Mouse (Mus musculus) CH12.LX (cell line): ENCODE results near the gene Gm37419. TPM values are rescaled to one million over a fixed set of nuclear protein-coding genes. Genes with fewer than 3 reads are reported as not detected.
A peak's percentile ranks its signal among the peaks of the same experiment; 100 is the strongest.

ENCODE experiments used
- DNase-seq: peaks from one replicate; pipeline ENCODE4 v3.0.0-alpha.2; 2013; ENCODE audit errors: extremely low read depth
- H3K27ac ChIP-seq: 2 replicates; pipeline ENCODE4 v1.5.1; 2012; ENCODE audit warnings: low read depth, mild to moderate bottlenecking, control low read depth, moderate library complexity; ENCODE audit not compliant: insufficient read depth
- H3K27me3 ChIP-seq: replicated peaks from 2 replicates; pipeline ENCODE3; 2012; ENCODE audit warnings: inconsistent platforms
- H3K36me3 ChIP-seq, 2 experiments: replicated peaks in 1 of 2; 2 replicates each; pipeline versions ENCODE3 to v1.6.1; 2012; ENCODE audit warnings: inconsistent platforms in 1 of 2, low read length in 1 of 2, mild to moderate bottlenecking in 1 of 2, mixed read lengths in 1 of 2, moderate library complexity in 1 of 2; ENCODE audit not compliant: control insufficient read depth in 1 of 2, insufficient read depth in 1 of 2
- H3K4me1 ChIP-seq, 2 experiments: 2 replicates each; pipeline ENCODE4 v1.6.1; 2012; ENCODE audit warnings: inconsistent platforms in 1 of 2, moderate library complexity in 1 of 2; ENCODE audit not compliant: insufficient read depth in 2 of 2, control insufficient read depth in 1 of 2
- H3K4me2 ChIP-seq: 2 replicates; pipeline ENCODE4 v1.6.1; 2012; ENCODE audit warnings: low read depth, mild to moderate bottlenecking, control low read depth; ENCODE audit not compliant: poor library complexity, insufficient read depth, severe bottlenecking
- H3K4me3 ChIP-seq, 3 experiments: fragments of 150-350 bp in 1 of 3; sonication (generic) in 1 of 3; replicated peaks in 1 of 3; 2 replicates each; pipeline versions ENCODE3 to v1.5.1; 2011 to 2012; ENCODE audit warnings: low read depth in 2 of 3, low read length in 2 of 3, mild to moderate bottlenecking in 2 of 3, moderate library complexity in 2 of 3, control low read depth in 1 of 3, improper control_type of control experiment in 1 of 3, inconsistent platforms in 1 of 3, mixed read lengths in 1 of 3; ENCODE audit not compliant: poor library complexity in 1 of 3
- H3K79me2 ChIP-seq: replicated peaks from 2 replicates; pipeline ENCODE4 v1.6.1; 2012; ENCODE audit warnings: mild to moderate bottlenecking, moderate library complexity; ENCODE audit not compliant: control insufficient read depth, poor library complexity, insufficient read depth, severe bottlenecking; ENCODE audit errors: extremely low read depth
- H3K9ac ChIP-seq: 2 replicates; pipeline ENCODE4 v1.6.1; 2012; ENCODE audit warnings: low read depth, mild to moderate bottlenecking, control low read depth, moderate library complexity; ENCODE audit not compliant: insufficient read depth
- H3K9me3 ChIP-seq: replicated peaks from 2 replicates; pipeline ENCODE3; 2012; ENCODE audit warnings: low read length, inconsistent platforms, mixed read lengths
- BHLHE40 ChIP-seq: IDR thresholded peaks from 2 replicates; pipeline ENCODE4 v1.6.1; 2011; ENCODE audit warnings: mild to moderate bottlenecking, low read depth, low read length, improper control_type of control experiment
- CHD1 ChIP-seq: IDR thresholded peaks from 2 replicates; pipeline ENCODE4 v1.6.1; 2012; ENCODE audit warnings: low read depth, low read length, improper control_type of control experiment, inconsistent platforms
- CHD2 ChIP-seq: IDR thresholded peaks from 2 replicates; pipeline ENCODE4 v1.6.1; 2011; ENCODE audit warnings: low read length, improper control_type of control experiment
- CTCF ChIP-seq, 2 experiments: IDR thresholded peaks in 1 of 2; conservative IDR thresholded peaks in 1 of 2; 2 replicates each; pipeline ENCODE4 v1.5.1; 2011 to 2012; ENCODE audit warnings: low read depth in 2 of 2, low read length in 2 of 2, improper control_type of control experiment in 1 of 2, inconsistent platforms in 1 of 2, mild to moderate bottlenecking in 1 of 2, moderate library complexity in 1 of 2
- E2F4 ChIP-seq: IDR thresholded peaks from 2 replicates; pipeline ENCODE4 v1.6.1; 2011; ENCODE audit warnings: low read depth, low read length, improper control_type of control experiment; ENCODE audit not compliant: insufficient replicate concordance
- ELF1 ChIP-seq: IDR thresholded peaks from 2 replicates; pipeline ENCODE4 v1.6.1; 2014; ENCODE audit warnings: low read depth, mild to moderate bottlenecking, inconsistent platforms, low read length, improper control_type of control experiment
- EP300 ChIP-seq: IDR thresholded peaks from 2 replicates; pipeline ENCODE4 v1.6.1; 2011; ENCODE audit warnings: low read length, improper control_type of control experiment
- ETS1 ChIP-seq: conservative IDR thresholded peaks from 2 replicates; pipeline ENCODE4 v1.6.1; 2012; ENCODE audit warnings: low read depth, mild to moderate bottlenecking, inconsistent platforms, low read length, improper control_type of control experiment, moderate library complexity
- GABPA ChIP-seq: IDR thresholded peaks from 2 replicates; pipeline ENCODE4 v1.6.1; 2012; ENCODE audit warnings: low read depth, low read length, improper control_type of control experiment, inconsistent platforms; ENCODE audit not compliant: insufficient replicate concordance
- HCFC1 ChIP-seq: IDR thresholded peaks from 2 replicates; pipeline ENCODE4 v1.6.1; 2012; ENCODE audit warnings: low read depth, mild to moderate bottlenecking, inconsistent platforms, low read length, improper control_type of control experiment
- IRF4 ChIP-seq: IDR thresholded peaks from 2 replicates; pipeline ENCODE4 v1.6.1; 2014; ENCODE audit warnings: low read depth, mild to moderate bottlenecking, inconsistent platforms, low read length, improper control_type of control experiment
- JUN ChIP-seq: IDR thresholded peaks from 2 replicates; pipeline ENCODE4 v1.6.1; 2011; ENCODE audit warnings: low read depth, mild to moderate bottlenecking, low read length, improper control_type of control experiment, moderate library complexity; ENCODE audit not compliant: insufficient read depth
- JUND ChIP-seq: conservative IDR thresholded peaks from 2 replicates; pipeline ENCODE4 v1.6.1; 2011; ENCODE audit warnings: low read depth, low read length, improper control_type of control experiment
- KAT2A ChIP-seq: IDR thresholded peaks from 2 replicates; pipeline ENCODE4 v1.6.1; 2012; ENCODE audit warnings: low read length, improper control_type of control experiment, inconsistent platforms; ENCODE audit not compliant: insufficient replicate concordance
- MAFK ChIP-seq: IDR thresholded peaks from 2 replicates; pipeline ENCODE4 v1.6.1; 2011; ENCODE audit warnings: low read length, improper control_type of control experiment; ENCODE audit not compliant: insufficient replicate concordance
- MAX ChIP-seq: IDR thresholded peaks from 2 replicates; pipeline ENCODE4 v1.6.1; 2011; ENCODE audit warnings: low read length, improper control_type of control experiment
- MAZ ChIP-seq: IDR thresholded peaks from 2 replicates; pipeline ENCODE4 v1.6.1; 2012; ENCODE audit warnings: low read depth, mild to moderate bottlenecking, inconsistent platforms, low read length, improper control_type of control experiment, moderate library complexity
- MEF2A ChIP-seq: IDR thresholded peaks from 2 replicates; pipeline ENCODE4 v1.6.1; 2014; ENCODE audit warnings: low read depth, mild to moderate bottlenecking, inconsistent platforms, low read length, improper control_type of control experiment, borderline replicate concordance
- MXI1 ChIP-seq: IDR thresholded peaks from 2 replicates; pipeline ENCODE4 v1.6.1; 2011; ENCODE audit warnings: mild to moderate bottlenecking, low read depth, low read length, improper control_type of control experiment
- MYC ChIP-seq: IDR thresholded peaks from 2 replicates; pipeline ENCODE4 v1.6.1; 2011; ENCODE audit warnings: low read depth, mild to moderate bottlenecking, improper control_type of control experiment, low read length
- NELFE ChIP-seq: IDR thresholded peaks from 2 replicates; pipeline ENCODE4 v1.6.1; 2011; ENCODE audit warnings: low read depth, low read length, improper control_type of control experiment
- NRF1 ChIP-seq: IDR thresholded peaks from 2 replicates; pipeline ENCODE4 v1.6.1; 2014; ENCODE audit warnings: low read depth, mild to moderate bottlenecking, inconsistent platforms, low read length, improper control_type of control experiment, moderate library complexity
- PAX5 ChIP-seq: IDR thresholded peaks from 2 replicates; pipeline ENCODE4 v1.6.1; 2012; ENCODE audit warnings: low read length, inconsistent platforms, mixed read lengths
- POLR2A ChIP-seq: IDR thresholded peaks from 2 replicates; pipeline ENCODE4 v1.6.1; 2011; ENCODE audit warnings: low read depth, mild to moderate bottlenecking, improper control_type of control experiment, low read length
- POLR2AphosphoS2 ChIP-seq: IDR thresholded peaks from 2 replicates; pipeline ENCODE4 v1.6.1; 2011; ENCODE audit warnings: low read depth, low read length, improper control_type of control experiment
- RAD21 ChIP-seq: IDR thresholded peaks from 2 replicates; pipeline ENCODE4 v1.6.1; 2011; ENCODE audit warnings: low read depth, mild to moderate bottlenecking, low read length, improper control_type of control experiment, moderate library complexity
- RCOR1 ChIP-seq: conservative IDR thresholded peaks from 2 replicates; pipeline ENCODE4 v1.6.1; 2012; ENCODE audit warnings: low read depth, mild to moderate bottlenecking, inconsistent platforms, low read length, improper control_type of control experiment
- SIN3A ChIP-seq: IDR thresholded peaks from 2 replicates; pipeline ENCODE4 v1.6.1; 2012; ENCODE audit warnings: low read length, improper control_type of control experiment, inconsistent platforms
- SMC3 ChIP-seq: IDR thresholded peaks from 2 replicates; pipeline ENCODE4 v1.6.1; 2011; ENCODE audit warnings: low read depth, low read length, improper control_type of control experiment
- TBP ChIP-seq: conservative IDR thresholded peaks from 2 replicates; pipeline ENCODE4 v1.6.1; 2011; ENCODE audit warnings: low read depth, low read length, improper control_type of control experiment
- TCF12 ChIP-seq: IDR thresholded peaks from 2 replicates; pipeline ENCODE4 v1.6.1; 2014; ENCODE audit warnings: low read depth, mild to moderate bottlenecking, inconsistent platforms, low read length, improper control_type of control experiment
- UBTF ChIP-seq: IDR thresholded peaks from 2 replicates; pipeline ENCODE4 v1.6.1; 2012; ENCODE audit warnings: low read depth, mild to moderate bottlenecking, inconsistent platforms, low read length, improper control_type of control experiment, moderate library complexity
- USF1 ChIP-seq: IDR thresholded peaks from 2 replicates; pipeline ENCODE4 v1.6.1; 2014; ENCODE audit warnings: low read depth, mild to moderate bottlenecking, inconsistent platforms, low read length, improper control_type of control experiment
- USF2 ChIP-seq: conservative IDR thresholded peaks from 2 replicates; pipeline ENCODE4 v1.6.1; 2011; ENCODE audit warnings: low read depth, low read length, improper control_type of control experiment
- ZC3H11A ChIP-seq: IDR thresholded peaks from 2 replicates; pipeline ENCODE4 v1.6.1; 2012; ENCODE audit warnings: low read depth, mild to moderate bottlenecking, inconsistent platforms, low read length, improper control_type of control experiment
- ZKSCAN1 ChIP-seq: IDR thresholded peaks from 2 replicates; pipeline ENCODE4 v1.6.1; 2012; ENCODE audit warnings: low read depth, inconsistent platforms, low read length, improper control_type of control experiment, borderline replicate concordance
- ZMIZ1 ChIP-seq: IDR thresholded peaks from 2 replicates; pipeline ENCODE4 v1.6.1; 2012; ENCODE audit warnings: low read depth, mild to moderate bottlenecking, inconsistent platforms, low read length, improper control_type of control experiment
- ZNF384 ChIP-seq: IDR thresholded peaks from 2 replicates; pipeline ENCODE4 v1.6.1; 2012; ENCODE audit warnings: low read depth, low read length, improper control_type of control experiment, inconsistent platforms
- dilution Hi-C: fragments of 300-500 bp; cut with MboI; formaldehyde crosslinking; loops from 2 replicates; pipeline ENCODE4 v1.14.3; 2020; ENCODE audit warnings: low sequenced_read_pairs; ENCODE audit not compliant: extremely low pct_unique_long_range_greater_than_20kb, extremely low pct_ligation_motif_present
- in situ Hi-C: fragments of 300-500 bp; cut with MboI; formaldehyde crosslinking; loops from 3 replicates; pipeline ENCODE4 v1.14.3; 2019; ENCODE audit warnings: low sequenced_read_pairs, low pct_ligation_motif_present, low pct_unique_long_range_greater_than_20kb, mixed read lengths
- polyA plus RNA-seq: library from polyadenylated mRNA; unstranded; fragments of >175 nt; gene quantifications from 2 replicates; pipeline ENCODE4 v1.2.1, GENCODE M21; 2012; ENCODE audit warnings: low read depth; ENCODE audit not compliant: insufficient read length
- total RNA-seq, 2 experiments: library from RNA; depleted of rRNA; stranded (reverse); fragments of 300-350 nt in 1 of 2; fragments of >200 nt in 1 of 2; gene quantifications; 2 replicates each; pipeline ENCODE4 v1.2.3; 2012 to 2014

Gm37419 gene
- total RNA-seq (2012; rRNA removed) (not detected in 2 replicates), total RNA-seq (2014; rRNA removed) (not detected in 2 replicates), polyA plus RNA-seq (not detected in 2 replicates)

DNA sequence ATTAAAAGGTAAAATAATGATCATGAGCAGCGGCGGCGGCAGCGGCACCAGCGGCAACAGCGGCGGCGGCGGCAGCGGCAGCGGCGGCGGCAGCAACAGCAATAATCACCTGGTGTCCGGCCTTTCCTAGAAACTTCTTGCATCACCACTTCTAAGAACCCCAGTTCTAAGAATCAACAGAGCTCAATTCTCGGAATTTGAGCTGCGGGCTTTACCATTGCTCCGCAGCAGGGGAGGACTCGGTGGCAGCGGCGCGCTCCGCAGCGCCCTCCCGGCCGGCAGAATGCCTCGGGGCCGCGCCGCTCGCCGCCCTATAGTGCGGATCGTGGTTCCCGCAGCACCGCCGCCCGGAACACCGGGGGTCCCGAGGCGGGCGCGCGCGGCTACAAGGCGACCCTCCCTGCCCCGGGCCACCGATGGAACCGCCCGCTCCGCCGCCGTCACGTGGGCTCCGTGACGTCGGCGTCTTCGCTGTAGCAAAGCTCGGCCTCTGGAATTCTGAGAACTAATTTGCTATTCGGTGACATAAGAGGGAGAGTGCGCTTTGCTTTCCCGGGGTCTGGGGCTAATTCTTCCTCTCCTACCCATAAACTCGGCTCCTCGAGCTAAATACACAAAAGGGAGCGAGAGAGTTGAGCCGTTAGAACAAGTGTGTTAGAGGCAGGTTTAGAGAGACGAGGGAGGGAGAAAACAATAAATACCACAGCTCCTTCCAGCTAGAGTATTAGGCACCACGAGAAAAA lies at the start of gene Gm37419, which contains the start of gene Bcl6:
Gene Gm37419, plus strand, starts transcription at position 17 of the 743 bp plus-strand sequence.
Gene Bcl6, minus strand, starts transcription at position 387 of the 743 bp plus-strand sequence.
- no peak within 1 kb of the TSS for H3K27ac ChIP-seq
- H3K27me3 ChIP-seq, result peaks cover 74% of the 10 kb centered on the region
- dilution Hi-C loops, result no loop called here

DNA sequence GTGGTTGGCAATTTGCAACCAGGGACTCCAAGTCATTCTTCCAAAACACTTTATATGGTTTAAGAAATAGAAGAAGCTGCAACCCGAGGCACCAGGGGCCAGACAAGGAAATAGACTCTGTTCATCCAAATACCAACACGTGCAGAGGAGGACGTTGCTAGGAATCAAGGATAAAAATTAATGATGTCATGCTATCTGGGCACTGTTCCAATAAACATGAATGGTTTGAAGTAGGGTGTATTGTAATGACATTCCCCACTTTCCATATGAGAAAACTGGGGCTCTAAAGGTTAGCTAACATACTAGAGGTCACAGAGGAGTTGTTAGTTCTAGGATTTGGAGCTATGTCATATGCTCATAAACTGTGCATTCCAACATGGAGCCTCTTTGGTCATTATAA lies 43.5 kb upstream of the Gm37419 start:
- Histone ChIP-seq H3K4me1 (peaks cover 0 to 3% of the 10 kb centered on the region in 2 experiments; a peak in 1 of 4 replicates), H3K4me3 (no peak overlapping the region), H3K27ac (no peak overlapping the region), H3K9me3 (no peaks in the 10 kb centered on the region), H3K79me2 (no peaks in the 10 kb centered on the region), H3K9ac (no peak overlapping the region), H3K4me2 (no peak overlapping the region), H3K27me3 (no peaks in the 10 kb centered on the region)
- dilution Hi-C loops, result no loop called here
- TF ChIP-seq ZKSCAN1 (no peak), BHLHE40 (no peak), CHD1 (no peak), RAD21 (no peak), CTCF (conservative IDR thresholded peaks at IDR 0.05 in 1 of 2, IDR thresholded peaks at IDR 0.05 in 1 of 2; ENCODE audit: low read depth in 2 of 2, low read length in 2 of 2) (no peak), USF1 (no peak), SIN3A (no peak), GABPA (no peak), ELF1 (no peak), MAFK (no peak), PAX5 (no peak), ZMIZ1 (no peak), JUN (no peak)
- TF ChIP-seq, all 38 proteins: peak for 0
- in situ Hi-C loops, result no loop called here
- no peaks in the 10 kb centered on the region for H3K36me3 ChIP-seq
- no peak for DNase-seq

More for the DNA sequence above, at the start of gene Gm37419, which contains the start of gene Bcl6:
- no peaks in the 10 kb centered on the region for H3K79me2 ChIP-seq
- TF ChIP-seq RCOR1 (0 out of 2 replicates have a peak, but pooled peaks have one; percentile 12), CTCF (conservative IDR thresholded peaks at IDR 0.05 in 1 of 2, IDR thresholded peaks at IDR 0.05 in 1 of 2; ENCODE audit: low read depth in 2 of 2, low read length in 2 of 2) (no peak), ELF1 (0 out of 2 replicates have a peak, but pooled peaks have one; percentile 4), ZC3H11A (no peak), NRF1 (no peak), ETS1 (peak; percentile 67), MEF2A (peak; percentile 15; the same call in 1 of the 2 replicates), MYC (no peak), ZKSCAN1 (no peak), EP300 (no peak), JUND (no peak), POLR2AphosphoS2 (no peak), MAZ (no peak), POLR2A (no peak), CHD2 (no peak), USF1 (peak; percentile 92), TCF12 (peak; percentile 62), HCFC1 (peak; percentile 38), USF2 (peak; percentile 85), RAD21 (no peak), ZNF384 (no peak), NELFE (no peak; the same call in 1 of the 2 replicates), PAX5 (no peak), BHLHE40 (peak; percentile 74; the same call in 1 of the 2 replicates), CHD1 (peak; percentile 97; the same call in 1 of the 2 replicates), MAX (peak; percentile 92), TBP (peak; percentile 39; the same call in 1 of the 2 replicates), ZMIZ1 (no peak; the same call in 1 of the 2 replicates), GABPA (no peak), JUN (no peak), E2F4 (no peak), MAFK (no peak), SMC3 (no peak), IRF4 (peak; percentile 35; the same call in 1 of the 2 replicates), MXI1 (peak; percentile 70; the same call in 1 of the 2 replicates), UBTF (peak; percentile 43; the same call in 1 of the 2 replicates), KAT2A (no peak), SIN3A (no peak; the same call in 1 of the 2 replicates)
- TF ChIP-seq, all 38 proteins: peak for 15
- Histone ChIP-seq H3K4me1 (peaks cover 6 to 41% of the 10 kb centered on the region in 2 experiments), H3K9me3 (no peaks in the 10 kb centered on the region), H3K4me2 (peak within 1 kb of the TSS; percentile 100), H3K9ac (peak within 1 kb of the TSS; percentile 77), H3K36me3 (no peaks in the 10 kb centered on the region), H3K4me3 (peak within 1 kb of the TSS; percentile 49 to 63 (median 55))
- in situ Hi-C loops, result loop anchor here (10.0 to 25.0 kb wide), 3 partner anchors 649 to 874 kb away; no protein-coding TSS in a partner anchor
- DNase-seq, result peak; percentile 86
